Mouse (Mus musculus) urinary bladder, postnatal 4 days (tissue): ENCODE data around the gene Pcp4.

Experiments
- DNase-seq, 2 experiments: peaks; one replicate each; pipeline ENCODE4 v3.0.0; 2021 to 2022; ENCODE audit warnings: low spot score in 2 of 2

Pcp4 gene

DNA sequence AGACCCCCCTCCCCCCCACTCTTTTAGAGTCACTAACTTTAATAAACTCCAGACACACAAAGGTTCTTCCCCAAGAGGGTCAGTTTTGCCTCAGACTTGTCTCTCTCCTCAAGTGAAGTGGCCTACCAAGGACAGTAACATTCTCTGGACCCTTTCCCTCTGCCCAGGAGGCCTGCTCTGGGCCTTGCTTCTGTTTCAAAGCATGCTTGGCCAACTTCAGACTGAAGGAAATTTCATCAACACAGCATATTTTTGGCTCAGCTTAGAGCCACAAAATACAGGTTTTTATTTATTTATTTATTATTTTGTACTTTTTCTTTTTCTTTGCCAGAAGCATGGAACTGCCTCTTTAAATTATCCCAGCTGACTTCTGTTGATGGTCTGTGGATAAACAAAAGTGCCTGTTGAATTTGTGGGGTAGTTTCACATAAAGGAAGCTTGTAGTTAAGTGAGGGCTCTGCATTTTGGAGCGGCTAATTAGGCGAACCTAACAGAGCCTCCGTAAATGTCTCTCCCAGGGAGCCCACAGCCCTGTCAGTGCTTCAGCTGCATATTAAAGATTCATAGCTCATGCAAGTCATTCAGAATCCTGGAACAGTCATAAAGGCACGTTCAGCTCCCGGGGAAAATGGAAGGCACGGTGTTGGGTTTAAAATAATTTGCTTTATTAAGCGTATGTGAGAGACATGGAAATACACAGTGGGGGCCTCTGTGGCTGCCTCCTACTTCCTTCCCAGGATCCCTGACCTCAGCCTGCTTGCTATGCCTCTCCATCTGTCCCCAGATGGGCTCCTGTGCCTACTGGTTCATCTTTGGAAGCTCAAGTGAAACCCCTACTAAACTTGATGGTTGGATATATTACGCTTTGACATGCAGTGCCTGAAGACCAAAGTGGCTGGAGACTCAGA, 96.2 kb downstream of the Pcp4 start:
- no peak for DNase-seq

DNA sequence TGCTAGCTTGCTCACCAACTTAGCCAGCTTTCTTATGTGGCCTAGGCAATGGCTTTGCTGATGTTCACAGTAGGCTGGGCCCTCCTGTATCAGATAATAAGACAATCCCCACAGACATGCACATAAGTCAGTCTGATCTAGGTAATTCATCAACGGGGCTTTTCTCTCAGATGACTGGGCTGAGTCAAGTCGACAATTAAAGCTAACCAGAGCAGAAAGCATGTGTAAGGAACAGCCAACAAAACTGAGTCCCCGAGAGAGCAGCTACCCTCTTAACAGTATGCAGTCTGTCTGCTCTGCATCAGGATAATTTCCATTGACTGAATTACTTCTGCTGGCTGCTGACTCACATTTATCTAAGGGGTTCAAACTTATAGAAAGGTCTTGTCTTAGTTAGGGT, 100.0 kb downstream of the Pcp4 start:
- no peak for DNase-seq
